Mouse (Mus musculus) ovary, postnatal 10 days (tissue): ENCODE measurements around the gene Gmfg.

Experiments
- DNase-seq: peaks from one replicate; pipeline ENCODE4 v3.0.0; 2022; ENCODE audit warnings: low spot score

The Gmfg gene

DNA sequence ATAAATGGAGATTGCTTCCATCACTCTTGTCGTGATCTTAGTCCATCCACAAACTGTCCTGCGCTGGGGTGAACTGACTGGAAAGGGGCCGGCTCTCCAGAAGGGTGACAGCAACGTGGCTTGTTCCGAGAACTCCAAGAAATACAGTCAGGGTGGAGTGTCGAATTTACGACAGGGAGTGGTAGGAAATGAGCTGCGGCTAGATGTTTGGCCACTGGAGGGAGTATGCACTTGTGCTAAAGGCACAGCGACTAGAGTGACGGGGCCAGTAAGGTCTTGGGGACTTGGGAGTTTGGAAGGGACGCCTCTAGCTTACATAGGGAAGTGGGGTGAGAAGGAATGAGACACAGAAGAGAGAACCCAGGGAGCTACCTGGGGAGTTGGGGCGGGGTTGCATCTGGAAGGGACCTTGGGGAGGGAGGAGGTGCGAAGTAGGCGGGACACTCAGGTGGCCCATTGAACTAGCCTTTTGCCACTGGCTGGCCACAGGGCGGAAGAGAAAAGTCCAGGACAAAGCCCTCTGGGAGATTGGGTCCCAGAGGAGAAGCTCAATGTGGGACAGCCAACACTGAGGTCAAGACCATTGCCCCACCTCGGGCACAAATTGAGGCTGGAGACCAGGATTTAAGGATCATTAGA is at the start of gene Gmfg:
Gmfg (plus strand) TSS at position 516 of the 639 bp plus-strand sequence.
- no peak for DNase-seq

DNA sequence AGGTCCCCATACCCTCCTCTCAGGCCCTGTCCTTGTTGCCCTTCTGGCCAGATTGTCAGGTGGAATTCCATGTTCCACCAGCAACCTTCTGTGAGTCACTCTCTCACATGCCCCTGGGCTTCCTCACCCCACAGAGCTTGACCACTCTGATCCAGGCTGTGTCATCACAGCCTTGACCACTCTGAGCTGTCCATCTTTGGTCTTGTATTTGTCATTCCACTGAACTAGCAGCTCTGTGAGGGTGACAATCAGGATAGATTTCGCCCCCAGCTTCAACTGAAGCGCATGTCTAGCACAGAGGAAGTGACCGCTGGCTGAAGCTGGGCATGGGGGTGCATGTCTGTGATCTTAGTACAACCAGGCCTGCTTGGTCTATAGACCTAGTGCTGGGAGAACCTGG is 46.9 kb upstream of the Gmfg start:
- no peak for DNase-seq

- DNase-seq: peak; percentile 74
Observed at GRCm38 (mm10) chr7:28392429-28393271, 44.6 kb upstream of the Gmfg start, which contains the start of the genes Med29 and Paf1. Med29 (minus strand) TSS chr7:28392708. Paf1 (plus strand) TSS chr7:28392951.

- no peak for DNase-seq
Observed at GRCm38 (mm10) chr7:28393272-28393951, 43.8 kb upstream of the Gmfg start.

- no peak for DNase-seq
Observed at GRCm38 (mm10) chr7:28395425-28395824, 41.8 kb upstream of the Gmfg start.

GRCm38 (mm10) chr7:28398000-28398399 is 39.2 kb upstream of the Gmfg start:
- no peak for DNase-seq

DNA sequence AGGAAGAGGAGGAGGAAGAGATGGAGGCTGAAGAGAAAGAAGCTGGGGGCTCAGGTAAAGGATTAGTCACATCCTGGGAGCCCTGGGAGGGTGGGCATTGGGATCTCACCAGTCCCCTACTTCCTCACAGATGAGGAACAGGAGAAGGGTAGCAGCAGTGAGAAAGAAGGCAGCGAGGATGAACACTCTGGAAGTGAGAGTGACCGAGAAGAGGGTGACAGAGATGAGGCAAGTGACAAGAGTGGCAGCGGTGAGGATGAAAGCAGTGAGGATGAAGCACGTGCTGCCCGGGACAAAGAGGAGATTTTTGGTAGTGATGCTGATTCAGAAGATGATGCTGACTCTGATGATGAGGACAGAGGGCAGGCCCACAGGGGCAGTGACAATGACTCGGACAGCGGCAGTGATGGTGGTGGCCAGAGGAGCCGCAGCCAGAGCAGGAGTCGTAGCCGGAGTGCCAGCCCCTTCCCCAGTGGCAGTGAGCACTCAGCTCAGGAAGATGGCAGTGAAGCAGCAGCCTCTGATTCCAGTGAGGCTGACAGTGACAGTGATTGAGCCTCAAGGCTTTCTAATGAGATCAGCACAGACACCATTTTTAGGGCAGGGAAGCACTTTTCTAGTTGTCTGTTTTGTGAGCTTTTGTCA is 38.4 kb upstream of the Gmfg start:
- DNase-seq: no peak

- no peak for DNase-seq
Observed at GRCm38 (mm10) chr7:28401030-28401429, 36.2 kb upstream of the Gmfg start.

DNA sequence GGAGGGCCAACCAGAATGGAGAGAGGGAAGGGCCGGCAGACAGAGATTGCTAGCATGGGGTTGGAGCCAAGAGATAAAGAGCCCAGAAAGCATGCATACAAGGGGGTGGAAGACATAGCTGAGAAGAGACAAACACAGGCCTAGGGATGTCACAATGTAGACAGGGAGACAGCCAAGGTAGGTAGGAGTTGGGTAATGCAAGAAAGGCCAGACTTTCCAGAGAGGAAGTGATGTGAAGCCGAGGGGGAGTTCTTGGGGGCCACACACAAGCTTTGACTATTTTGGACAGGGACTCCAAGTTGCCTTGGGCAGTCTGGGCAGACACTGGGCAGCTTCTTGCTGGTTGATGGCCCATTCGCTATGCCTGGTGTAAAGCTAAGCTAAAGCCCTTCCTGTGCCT is 35.3 kb upstream of the Gmfg start:
- no peak for DNase-seq

GRCm38 (mm10) chr7:28410841-28411475 is 26.3 kb upstream of the Gmfg start:
- DNase-seq: no peak

GRCm38 (mm10) chr7:28412826-28413225 is 24.4 kb upstream of the Gmfg start:
- DNase-seq: no peak

DNA sequence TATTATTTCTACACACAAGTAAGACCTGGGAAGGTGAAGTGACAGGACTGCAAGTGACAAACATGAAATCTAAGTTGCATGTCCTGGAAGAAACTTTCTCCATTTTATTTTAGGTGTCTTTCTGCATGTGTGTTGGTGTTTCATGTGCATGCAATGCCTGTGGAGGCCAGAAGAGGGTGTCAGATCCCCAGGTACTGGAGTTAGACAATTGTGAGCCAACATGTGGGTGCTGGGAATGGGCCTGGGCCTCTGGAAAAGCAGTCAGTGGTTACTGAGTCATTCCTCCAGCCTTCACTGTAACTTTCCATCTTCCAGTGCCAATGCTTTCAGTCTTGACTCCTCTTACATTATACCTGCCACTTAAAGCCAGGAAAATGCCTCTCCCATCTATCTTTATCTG is 19.9 kb upstream of the Gmfg start:
- no peak for DNase-seq

DNA sequence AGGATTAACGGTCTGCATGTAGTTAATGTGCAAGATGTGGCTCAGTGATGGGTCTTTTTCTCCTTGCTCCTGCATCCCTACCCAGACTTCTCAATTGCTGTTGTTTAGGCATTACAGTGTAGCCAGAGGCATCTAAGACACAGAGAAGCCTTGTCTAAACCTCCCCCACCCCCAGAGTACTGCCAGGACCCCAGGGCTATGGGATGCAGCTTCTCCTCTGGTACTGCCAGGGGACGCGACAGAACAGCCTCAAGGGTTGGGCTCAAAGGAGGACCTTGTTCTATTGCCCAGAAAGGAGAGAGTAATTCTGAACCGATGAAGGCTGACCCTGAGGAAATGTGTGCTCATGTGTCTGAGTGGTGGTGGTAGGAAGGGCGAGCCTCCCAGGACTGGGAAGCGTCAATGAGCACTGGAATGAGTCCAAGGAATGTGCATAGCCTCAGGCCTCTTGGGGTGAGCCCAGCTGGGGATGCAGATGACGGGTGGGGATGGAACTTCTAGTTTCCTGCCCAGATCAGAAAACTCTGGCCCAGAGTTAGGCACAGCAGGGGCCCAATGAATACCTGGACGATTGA is 19.1 kb upstream of the Gmfg start:
- no peak for DNase-seq

- no peak for DNase-seq
Observed at GRCm38 (mm10) chr7:28419416-28419815, 17.8 kb upstream of the Gmfg start.

DNA sequence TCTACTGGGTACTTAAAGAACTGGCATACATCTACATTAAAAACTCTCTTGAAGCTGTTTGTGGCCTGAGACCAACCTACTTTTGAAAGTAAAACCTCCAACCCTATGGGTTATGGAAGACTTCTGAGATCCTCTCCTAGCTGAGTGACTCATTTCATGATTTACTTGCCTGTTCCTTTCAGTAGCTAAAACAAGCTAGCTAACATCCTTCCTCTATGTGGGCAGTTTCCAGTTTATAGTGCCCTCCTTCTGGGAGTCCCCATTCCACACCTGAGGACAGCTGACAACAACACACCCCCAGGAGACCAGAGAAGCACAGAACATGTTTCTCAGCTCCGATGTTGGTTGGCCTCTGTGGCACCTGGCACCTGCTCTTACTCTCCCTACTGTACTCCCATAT is 14.2 kb upstream of the Gmfg start:
- DNase-seq: no peak

DNA sequence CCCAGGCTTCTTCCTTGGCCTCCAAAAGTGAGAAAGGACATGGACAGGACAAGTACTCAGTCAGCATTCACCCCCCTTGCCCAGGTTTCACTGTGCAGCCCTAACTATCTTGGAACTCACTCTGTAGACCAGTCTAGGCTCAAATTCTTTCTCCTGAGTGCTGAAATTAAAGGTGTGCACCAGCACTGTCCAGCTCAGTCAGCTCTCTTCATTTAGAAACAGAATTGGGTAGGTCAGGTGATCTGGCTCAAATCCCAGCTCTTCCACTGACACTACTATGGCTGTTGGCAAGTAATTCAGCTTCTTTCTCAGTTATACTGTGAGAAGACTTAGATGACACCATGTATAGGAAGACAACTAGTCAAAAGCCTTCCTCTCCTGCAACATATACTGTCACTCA is 9.5 kb upstream of the Gmfg start:
- no peak for DNase-seq

DNA sequence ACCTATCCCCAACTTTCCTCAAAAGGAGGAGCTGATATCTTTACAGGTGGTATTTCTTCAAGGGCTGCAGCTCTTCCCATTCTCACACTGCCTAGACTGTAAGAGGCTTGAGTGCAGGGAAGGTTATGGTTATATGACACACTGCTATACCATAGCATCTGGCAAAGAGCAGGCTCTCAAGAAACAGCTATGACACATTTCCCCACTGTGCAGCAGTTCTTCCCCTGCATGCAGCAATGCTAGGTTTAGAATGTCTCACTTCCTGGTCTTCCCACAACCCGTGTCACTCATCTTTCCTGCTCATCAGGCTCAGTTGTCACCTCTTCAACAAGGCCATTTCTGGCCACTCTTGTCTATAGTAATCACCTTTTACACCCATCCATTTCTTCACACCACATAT is 6.7 kb upstream of the Gmfg start:
- no peak for DNase-seq

- DNase-seq: no peak
Observed at GRCm38 (mm10) chr7:28432252-28432651, 5.0 kb upstream of the Gmfg start.

DNA sequence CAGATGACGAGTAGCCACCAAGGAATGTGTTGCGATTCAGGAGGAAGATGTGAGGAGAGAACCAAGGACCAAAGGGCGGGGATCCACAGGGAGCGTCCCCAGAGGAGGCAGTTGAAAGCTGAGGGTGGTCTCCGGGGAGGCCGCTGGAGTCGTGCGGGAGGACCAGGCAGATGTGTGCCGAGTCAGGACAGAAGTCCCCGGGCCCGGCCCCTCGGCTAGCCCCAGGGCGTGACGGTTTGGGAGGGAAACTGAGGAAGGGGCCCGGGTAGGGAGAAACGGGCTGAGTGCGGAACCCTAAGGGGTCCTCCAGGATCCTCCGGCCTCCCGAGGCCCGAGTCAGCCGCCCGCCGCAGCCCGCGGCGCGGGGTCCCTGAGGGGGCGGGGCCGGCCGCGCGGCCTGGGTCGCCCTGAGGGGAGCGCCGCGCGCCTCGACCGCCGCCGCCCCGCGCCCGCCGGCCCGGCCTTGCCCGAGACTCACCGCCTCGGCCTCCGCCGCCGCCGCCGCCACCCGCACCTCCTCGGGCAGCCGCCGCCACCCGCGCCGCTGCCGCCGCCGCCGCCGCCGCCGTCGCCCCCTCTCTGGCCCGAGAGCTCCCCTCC is 1.5 kb upstream of the Gmfg start:
- DNase-seq: no peak

DNA sequence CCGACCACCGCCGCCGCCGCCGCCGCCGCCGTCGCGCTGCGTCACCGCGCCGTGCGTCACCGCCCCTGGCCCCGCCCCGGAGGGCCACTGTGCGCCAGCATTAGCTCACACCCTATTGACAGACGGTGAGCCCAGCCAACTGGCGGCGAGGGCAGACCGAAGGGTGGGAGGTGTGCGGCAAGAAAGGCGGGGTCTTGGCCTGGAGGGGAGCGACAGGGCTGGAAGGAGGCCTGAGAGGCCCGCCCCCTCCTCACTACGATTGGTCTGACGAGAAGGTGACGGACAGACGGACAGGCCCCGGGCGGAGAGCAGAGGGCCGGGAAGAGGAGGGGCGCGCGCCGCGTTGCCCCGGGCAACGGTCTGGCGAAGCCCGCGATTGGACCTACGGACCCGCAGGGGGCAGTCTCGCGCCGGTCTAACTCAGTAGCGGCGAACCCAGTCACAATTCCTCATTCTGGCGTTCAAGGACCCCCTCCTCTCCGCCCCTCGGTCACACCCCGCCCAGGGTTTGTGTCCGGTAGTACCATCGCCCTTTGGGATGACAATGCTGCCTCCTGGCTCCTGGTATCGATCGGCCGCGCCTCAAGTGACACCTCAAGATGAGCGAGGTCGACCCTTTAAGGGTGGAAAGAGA is 859 bp upstream of the Gmfg start:
- DNase-seq: peak; percentile 98

- DNase-seq: no peak
Observed at GRCm38 (mm10) chr7:28437964-28438363, 717 bp downstream of the Gmfg start.
